Mouse (Mus musculus): ENCODE data around the gene Wdr83os. TPM values are rescaled to one million over a fixed set of nuclear protein-coding genes. Genes with fewer than 3 reads are reported as not detected.

Gene Wdr83os
- polyA plus RNA-seq (2012; rRNA removed; ENCODE audit: low replicate concordance), result 123 and 209 TPM in 2 replicates

GRCm38 (mm10) chr8:85080532-85081215, at the start of gene Wdr83os:
Gene Wdr83os (plus strand): TSS chr8:85080740.

DNA sequence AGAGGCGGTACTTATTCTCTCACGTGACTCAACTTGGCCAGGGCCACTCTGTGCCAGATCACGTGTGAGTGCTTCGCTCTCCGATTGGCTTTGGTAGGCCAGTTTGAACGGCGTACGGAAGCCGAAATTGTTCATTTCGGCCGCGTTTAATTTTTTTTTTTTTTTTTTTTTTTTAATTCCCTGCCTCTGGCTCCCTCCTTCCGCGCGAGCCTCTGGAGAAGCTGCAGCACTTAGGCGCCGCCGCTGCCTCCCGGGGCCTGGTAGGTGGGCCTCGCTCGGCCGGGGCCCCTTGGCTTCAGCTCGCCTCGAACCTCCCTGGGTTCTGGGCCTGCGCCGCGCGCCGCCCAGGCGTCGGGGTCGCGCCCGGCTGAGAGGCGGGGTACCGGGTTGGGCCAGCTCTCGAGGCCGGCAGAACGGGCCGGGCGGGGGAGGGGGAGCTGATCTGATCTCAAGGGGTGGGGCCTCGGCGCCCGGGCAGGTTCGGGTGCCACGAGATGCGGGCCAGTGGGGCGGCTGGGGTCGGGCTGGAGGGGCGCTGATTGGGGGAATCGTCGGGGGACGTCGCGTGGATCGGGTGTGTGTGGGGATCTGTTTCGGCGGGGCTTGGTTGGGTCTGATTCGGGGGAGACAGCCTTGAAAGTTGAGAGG, 43.7 kb upstream of the Wdr83os start, which contains the start of gene Tnpo2:
Tnpo2 (plus strand) TSS at position 198 of the 648 bp plus-strand sequence.

DNA sequence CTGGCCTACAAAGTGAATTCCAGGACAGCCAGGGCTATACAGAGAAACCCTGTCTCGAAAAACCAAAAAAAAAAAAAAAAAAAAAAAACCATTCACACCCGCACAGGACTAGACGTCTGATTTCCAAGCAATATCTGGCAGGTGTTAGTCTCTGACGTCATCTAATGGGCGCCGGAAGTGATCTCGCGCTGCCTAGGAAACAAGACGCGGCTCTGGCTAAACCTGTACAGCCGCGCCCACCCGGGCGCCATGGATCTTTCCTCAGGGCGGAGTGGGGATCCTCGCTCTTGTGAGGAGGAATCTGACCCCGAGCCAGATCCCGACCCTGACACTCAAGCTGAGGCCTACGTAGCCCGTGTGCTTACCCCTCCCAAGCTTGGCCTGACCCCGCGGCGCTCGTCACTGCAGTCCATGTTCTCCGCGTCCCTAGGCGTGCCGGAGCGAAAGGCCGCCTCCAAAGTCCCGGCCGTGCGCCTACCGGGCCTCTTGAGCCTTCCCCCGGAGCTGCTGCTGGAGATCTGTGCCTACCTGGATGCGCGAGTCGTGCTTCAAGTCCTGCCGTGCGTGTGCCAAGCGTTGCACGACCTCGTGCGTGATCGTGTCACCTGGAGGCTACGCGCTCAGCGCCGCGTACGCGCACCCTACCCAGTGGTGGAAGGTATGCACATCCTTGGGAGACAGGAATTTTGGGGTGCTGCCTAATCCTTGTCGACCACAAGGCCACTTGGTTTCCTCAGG, 20.5 kb upstream of the Wdr83os start, which contains the start of gene Fbxw9:
Fbxw9 (plus strand) TSS at position 177 of the 738 bp plus-strand sequence.

DNA sequence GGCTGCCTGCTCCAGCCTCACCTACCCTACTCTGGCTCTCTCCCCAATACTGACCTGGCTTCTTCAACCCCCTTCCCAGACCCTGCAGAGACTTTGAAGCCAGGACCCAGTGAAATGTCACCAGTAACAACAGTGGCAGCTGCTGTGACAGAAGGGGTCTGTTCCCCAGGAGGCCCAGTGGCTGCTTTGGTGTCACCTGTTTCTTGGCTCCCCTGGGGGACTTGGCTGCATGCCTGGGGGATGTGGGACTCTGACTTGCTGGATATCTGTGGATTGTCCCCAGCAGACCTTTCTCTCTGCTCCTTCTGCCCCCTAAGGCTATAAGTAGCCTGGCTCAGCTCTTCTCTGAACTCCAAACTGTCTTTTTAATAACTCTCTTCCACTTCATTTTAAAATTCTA, 12.6 kb upstream of the Wdr83os start, which contains the start of gene Gm5741:
Gm5741 (minus strand) TSS at position 1 of the 400 bp plus-strand sequence.

DNA sequence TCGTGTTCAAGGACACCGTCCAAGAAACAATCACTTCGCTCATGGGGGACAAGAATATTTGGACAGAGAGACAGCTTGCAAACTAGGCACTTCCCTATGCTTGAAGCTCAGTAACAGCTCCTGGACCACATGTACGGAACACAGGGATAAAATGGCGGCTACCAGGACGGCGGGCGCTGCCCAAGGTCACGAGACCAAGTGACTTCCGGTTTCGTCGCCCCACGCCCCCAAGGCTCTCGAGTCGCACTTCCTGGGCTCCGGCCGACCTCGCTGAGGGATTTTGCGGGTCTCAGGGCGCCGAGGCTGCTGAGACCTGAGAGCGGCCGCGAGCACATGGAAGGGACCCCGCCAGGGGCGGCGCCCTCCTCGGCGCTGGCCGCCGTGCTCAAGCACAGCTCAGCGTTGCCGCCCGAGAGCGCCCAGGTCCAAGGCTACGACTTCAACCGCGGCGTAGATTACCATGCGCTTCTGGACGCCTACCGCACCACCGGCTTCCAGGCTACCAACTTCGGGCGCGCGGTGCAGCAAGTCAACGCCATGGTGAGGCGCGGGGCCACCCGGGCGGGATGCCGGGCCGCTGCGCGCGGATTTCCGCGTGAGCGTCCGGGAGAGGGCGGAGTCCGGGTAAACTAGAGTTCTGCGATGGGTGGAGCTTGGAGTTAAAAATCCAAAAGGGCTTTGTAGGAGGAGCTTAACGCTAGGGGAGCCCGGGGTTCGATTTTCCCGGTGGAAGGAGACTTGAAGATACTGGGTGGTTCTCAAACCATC, 8.8 kb upstream of the Wdr83os start, which contains the start of gene Dhps:
Dhps (plus strand) TSS at position 244 of the 768 bp plus-strand sequence.

GRCm38 (mm10) chr8:85081216-85081555, 646 bp downstream of the Wdr83os start, which contains the start of gene Wdr83:
Gene Wdr83 (minus strand): TSS chr8:85081306.

DNA sequence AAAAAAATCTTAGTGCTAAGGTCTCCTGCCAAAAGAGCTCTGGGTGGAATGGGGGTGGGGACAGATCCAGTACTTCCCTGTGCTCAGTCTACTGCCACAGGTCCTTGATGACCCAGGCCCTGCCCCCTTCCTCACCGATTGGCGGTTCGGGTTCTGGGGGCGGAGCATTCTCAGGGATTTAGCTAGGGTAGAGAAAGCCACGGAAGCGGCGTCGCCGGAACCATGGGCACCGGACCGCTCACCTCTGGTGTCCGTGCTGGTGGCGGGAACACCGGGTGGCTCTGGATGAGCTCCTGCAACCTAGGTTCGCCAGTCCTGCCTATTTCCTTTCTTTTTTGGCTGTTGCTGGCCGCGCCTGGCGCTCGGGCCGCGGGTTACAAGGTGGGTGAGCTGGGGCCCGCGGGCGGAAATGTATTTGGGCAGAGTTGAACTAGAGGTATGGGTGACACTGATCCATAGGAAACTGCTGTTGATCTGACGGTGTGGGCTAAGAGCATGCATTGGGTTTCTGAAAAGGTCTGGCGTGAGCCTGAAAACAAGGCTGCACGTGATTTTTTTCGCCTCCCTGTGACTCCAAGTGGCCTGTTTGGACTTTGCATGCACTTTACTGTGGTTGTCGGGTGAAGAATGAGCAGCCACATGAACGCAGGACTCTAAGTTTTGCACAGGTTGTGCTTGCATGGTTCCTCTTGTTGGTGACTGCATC, 2.7 kb downstream of the Wdr83os start, which contains the start of gene Man2b1:
Man2b1 (plus strand) TSS at position 163 of the 706 bp plus-strand sequence.

GRCm38 (mm10) chr8:85122995-85123394, 42.5 kb downstream of the Wdr83os start, which contains the start of gene Zfp791:
Gene Zfp791 (minus strand): TSS chr8:85123095.

Other genes starting within 250 kb of the Wdr83os start
- gene Gadd45gip1, start 249.2 kb upstream of the Wdr83os start, polyA plus RNA-seq (2012; rRNA removed; ENCODE audit: low replicate concordance), result 13.8 and 69.9 TPM in 2 replicates
- gene Rad23a, start 240.1 kb upstream of the Wdr83os start, polyA plus RNA-seq (2012; rRNA removed; ENCODE audit: low replicate concordance), result 82.5 and 118 TPM in 2 replicates
- 159 and 214 TPM in 2 replicates for gene Calr, start 233.8 kb upstream of the Wdr83os start, polyA plus RNA-seq (2012; rRNA removed; ENCODE audit: low replicate concordance)
- gene Farsa, start 223.8 kb upstream of the Wdr83os start, polyA plus RNA-seq (2012; rRNA removed; ENCODE audit: low replicate concordance), result 45.3 and 57.4 TPM in 2 replicates
- 0.81 and 0.99 TPM in 2 replicates for gene Syce2, start 208.6 kb upstream of the Wdr83os start, polyA plus RNA-seq (2012; rRNA removed; ENCODE audit: low replicate concordance)
- 105 and 190 TPM in 2 replicates for gene Gcdh, start 186.8 kb upstream of the Wdr83os start, polyA plus RNA-seq (2012; rRNA removed; ENCODE audit: low replicate concordance)
- 0.16 and 0.51 TPM in 2 replicates for gene Klf1, start 178.8 kb upstream of the Wdr83os start, polyA plus RNA-seq (2012; rRNA removed; ENCODE audit: low replicate concordance)
- gene Dnase2a, start 172.2 kb upstream of the Wdr83os start, polyA plus RNA-seq (2012; rRNA removed; ENCODE audit: low replicate concordance), result 41.2 and 44.9 TPM in 2 replicates
- gene Mast1, start 143.4 kb upstream of the Wdr83os start, polyA plus RNA-seq (2012; rRNA removed; ENCODE audit: low replicate concordance), result 0.14 and 0.35 TPM in 2 replicates
- gene Rtbdn, start 133.7 kb upstream of the Wdr83os start, polyA plus RNA-seq (2012; rRNA removed; ENCODE audit: low replicate concordance), result not detected in 2 replicates
- gene Gm49661, start 111.3 kb upstream of the Wdr83os start, polyA plus RNA-seq (2012; rRNA removed; ENCODE audit: low replicate concordance), result 2.1 TPM in 1 of 2 replicates, not detected in the other
- gene Prdx2, start 111.2 kb upstream of the Wdr83os start, polyA plus RNA-seq (2012; rRNA removed; ENCODE audit: low replicate concordance), result 111 and 179 TPM in 2 replicates
- gene Rnaseh2a, start 111.0 kb upstream of the Wdr83os start, polyA plus RNA-seq (2012; rRNA removed; ENCODE audit: low replicate concordance), result 44.4 and 48.4 TPM in 2 replicates
- 50.5 and 206 TPM in 2 replicates for gene Junb, start 102.0 kb upstream of the Wdr83os start, polyA plus RNA-seq (2012; rRNA removed; ENCODE audit: low replicate concordance)
- gene Hook2, start 90.1 kb upstream of the Wdr83os start, polyA plus RNA-seq (2012; rRNA removed; ENCODE audit: low replicate concordance), result 7.7 and 9.8 TPM in 2 replicates
- gene Best2, start 66.2 kb upstream of the Wdr83os start, polyA plus RNA-seq (2012; rRNA removed; ENCODE audit: low replicate concordance), result 0.11 TPM in 1 of 2 replicates, not detected in the other
- gene Asna1, start 55.5 kb upstream of the Wdr83os start, polyA plus RNA-seq (2012; rRNA removed; ENCODE audit: low replicate concordance), result 106 and 148 TPM in 2 replicates
- gene Trir, start 53.9 kb upstream of the Wdr83os start, polyA plus RNA-seq (2012; rRNA removed; ENCODE audit: low replicate concordance), result 44.8 and 82.2 TPM in 2 replicates
- 63.6 and 82.2 TPM in 2 replicates for gene Tnpo2, start 43.8 kb upstream of the Wdr83os start, polyA plus RNA-seq (2012; rRNA removed; ENCODE audit: low replicate concordance)
- 39.5 and 40.0 TPM in 2 replicates for gene Fbxw9, start 20.7 kb upstream of the Wdr83os start, polyA plus RNA-seq (2012; rRNA removed; ENCODE audit: low replicate concordance)
- not detected in 2 replicates for gene Gm5741, start 12.8 kb upstream of the Wdr83os start, polyA plus RNA-seq (2012; rRNA removed; ENCODE audit: low replicate concordance)
- gene Dhps, start 9.0 kb upstream of the Wdr83os start, polyA plus RNA-seq (2012; rRNA removed; ENCODE audit: low replicate concordance), result 37.4 and 72.8 TPM in 2 replicates
- gene Wdr83, start 566 bp downstream of the Wdr83os start, polyA plus RNA-seq (2012; rRNA removed; ENCODE audit: low replicate concordance), result 25.9 and 27.9 TPM in 2 replicates
- 95.4 and 120 TPM in 2 replicates for gene Man2b1, start 2.5 kb downstream of the Wdr83os start, polyA plus RNA-seq (2012; rRNA removed; ENCODE audit: low replicate concordance)
- 0.25 and 0.57 TPM in 2 replicates for gene Zfp791, start 42.4 kb downstream of the Wdr83os start, polyA plus RNA-seq (2012; rRNA removed; ENCODE audit: low replicate concordance)
- gene Cks1brt, start 71.2 kb downstream of the Wdr83os start, polyA plus RNA-seq (2012; rRNA removed; ENCODE audit: low replicate concordance), result not detected in 2 replicates
- gene Olfr371, start 145.2 kb downstream of the Wdr83os start, polyA plus RNA-seq (2012; rRNA removed; ENCODE audit: low replicate concordance), result not detected in 2 replicates
- gene Orc6, start 218.9 kb downstream of the Wdr83os start, polyA plus RNA-seq (2012; rRNA removed; ENCODE audit: low replicate concordance), result 8.7 and 12.0 TPM in 2 replicates
- gene Vps35, start 219.1 kb downstream of the Wdr83os start, polyA plus RNA-seq (2012; rRNA removed; ENCODE audit: low replicate concordance), result 8.6 and 25.0 TPM in 2 replicates